In the genomic region with DNA sequence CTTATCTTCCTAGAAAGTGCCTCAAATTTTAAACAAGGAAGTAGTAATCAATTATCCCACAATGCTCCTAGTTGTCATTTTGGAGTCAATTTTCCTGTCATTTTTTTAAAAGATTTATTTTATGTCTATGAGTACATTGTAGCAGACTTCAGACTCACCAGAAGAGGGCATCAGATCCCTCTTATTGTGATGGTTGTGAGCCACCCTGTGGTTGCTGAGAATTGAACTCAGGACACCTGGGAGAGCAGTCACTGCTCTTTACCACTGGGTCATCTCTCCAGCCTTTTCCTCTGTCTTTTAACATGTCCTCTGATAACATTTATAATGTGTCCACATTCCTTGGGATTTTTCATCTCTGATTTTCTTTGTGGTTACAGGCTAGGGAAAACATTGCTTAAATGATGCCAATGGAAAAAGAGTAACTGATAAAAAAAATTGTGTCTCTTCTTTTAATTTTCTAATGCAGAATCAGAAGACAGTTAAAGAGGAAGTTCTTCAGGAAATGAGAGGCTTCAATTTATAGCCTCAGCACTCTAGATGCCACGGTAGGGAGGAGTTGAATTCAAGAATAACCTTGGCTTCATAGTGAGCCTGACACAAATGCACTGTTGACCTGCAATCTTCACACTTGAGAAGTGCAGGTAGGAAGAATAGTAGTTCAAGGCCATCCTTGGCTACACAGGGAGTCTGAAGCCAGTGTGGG, we compare ENCODE assay signal across 8 mouse cellular contexts. TPM values are rescaled to one million over a fixed set of nuclear protein-coding genes. Genes with fewer than 3 reads are reported as not detected.
DNase-seq lines count a peak whose midpoint lies in the region; ATAC-seq and TF ChIP-seq lines count a peak whose summit lies in the region.

No protein-coding gene starts in this region.

- peak overlapping the region; percentile 94 for H3K4me2 ChIP-seq in heart, postnatal 0 days (ENCODE audit: low read depth, low read length)
- H3K4me2 ChIP-seq in liver, embryonic 11.5 days, result peak overlapping the region; percentile 88
- H3K4me2 ChIP-seq in myocyte (ENCODE audit: low read depth), result peak overlapping the region; percentile 94

- peak; percentile 25; the same call in 1 of the 2 replicates for ATAC-seq in heart, postnatal 0 days (ENCODE audit: insufficient read depth, low read depth)
- ATAC-seq in liver, embryonic 11.5 days (replicated peaks; ENCODE audit: low FRiP score), result peak; percentile 58

- H3K79me2 ChIP-seq in myocyte (ENCODE audit: control insufficient read depth, insufficient read depth), result peaks cover 29% of the 10 kb centered on the region

- H3K9ac ChIP-seq in heart, postnatal 0 days (replicated peaks; ENCODE audit: low read depth, low read length), result no peak overlapping the region
- peak overlapping the region; percentile 39; the same call in 1 of the 2 replicates for H3K9ac ChIP-seq in liver, embryonic 11.5 days (ENCODE audit: low read depth, low read length)

- no peaks in the 10 kb centered on the region for H3K9me3 ChIP-seq in heart, postnatal 0 days (replicated peaks; ENCODE audit: control insufficient read depth, low read length)
- no peaks in the 10 kb centered on the region for H3K9me3 ChIP-seq in liver, embryonic 11.5 days (ENCODE audit: control insufficient read depth, low read length)

- TF ChIP-seq EP300 in heart, postnatal 0 days (IDR thresholded peaks at IDR 0.05; ENCODE audit: low read depth), result no peak

- peak overlapping the region; percentile 51 for H3ac ChIP-seq in myocyte (ENCODE audit: control insufficient read depth, insufficient read length)

- no peaks in the 10 kb centered on the region; the same call in 1 of the 2 replicates for H3K36me3 ChIP-seq in heart, postnatal 0 days (replicated peaks; ENCODE audit: control insufficient read depth, insufficient read depth, low read length)
- no peaks in the 10 kb centered on the region for H3K36me3 ChIP-seq in liver, embryonic 11.5 days (ENCODE audit: control insufficient read depth, insufficient read depth, low read length)
- H3K36me3 ChIP-seq in myocyte (ENCODE audit: control insufficient read depth, insufficient read depth), result no peaks in the 10 kb centered on the region

- H3K27ac ChIP-seq in brown adipose tissue, adult 24 weeks (replicated peaks; ENCODE audit: low read depth, low read length), result 0 out of 2 replicates have a peak overlapping the region, but pooled peaks have one; percentile 40
- peak overlapping the region; percentile 93 for H3K27ac ChIP-seq in heart, postnatal 0 days (ENCODE audit: low read depth)
- H3K27ac ChIP-seq in liver, embryonic 11.5 days (ENCODE audit: low read depth, low read length), result peak overlapping the region; percentile 75

- TF ChIP-seq POLR2A in myocyte (IDR thresholded peaks at IDR 0.05; ENCODE audit: insufficient read length, low read depth), result no peak

- TF ChIP-seq CTCF in heart, postnatal 0 days (IDR thresholded peaks at IDR 0.05; ENCODE audit: low read depth), result peak; percentile 63

- peak overlapping the region; percentile 51 for H3K4me3 ChIP-seq in brown adipose tissue, adult 24 weeks (ENCODE audit: insufficient read depth, low read depth, low read length)
- peak overlapping the region; percentile 85 for H3K4me3 ChIP-seq in heart, postnatal 0 days (ENCODE audit: low read depth, low read length)
- H3K4me3 ChIP-seq in liver, embryonic 11.5 days (ENCODE audit: low read depth, low read length), result peak overlapping the region; percentile 71
- peak overlapping the region; percentile 46 for H3K4me3 ChIP-seq in myocyte

- DNase-seq in cerebellum, postnatal 10 days, result peak; percentile 50 to 64
- DNase-seq in cerebellum, postnatal 4 days (ENCODE audit: low spot score in 2 of 2), result no peak
- DNase-seq in 3134 (ENCODE audit: extremely low read depth, insufficient read length, low spot score), result peak; percentile 26
- peak; percentile 15 for DNase-seq in heart, postnatal 0 days (ENCODE audit: low spot score)
- no peak for DNase-seq in liver, embryonic 11.5 days (ENCODE audit: low spot score)
- DNase-seq in right cerebral cortex, postnatal 4 days, result no peak

- no peaks in the 10 kb centered on the region for H3K4me1 ChIP-seq in brown adipose tissue, adult 24 weeks (ENCODE audit: control insufficient read depth, insufficient read depth, insufficient read length, low read length)
- H3K4me1 ChIP-seq in heart, postnatal 0 days (ENCODE audit: control insufficient read depth, insufficient read depth), result peaks cover 15% of the 10 kb centered on the region
- peaks cover 7% of the 10 kb centered on the region for H3K4me1 ChIP-seq in liver, embryonic 11.5 days (replicated peaks; ENCODE audit: control insufficient read depth, insufficient read depth, low read length)

- 61% methylated on average over 1 of the region's 1 CpGs for WGBS in heart, postnatal 0 days
- 52% methylated on average over 1 of the region's 1 CpGs for WGBS in liver, embryonic 11.5 days

- H3K27me3 ChIP-seq in heart, postnatal 0 days (ENCODE audit: control insufficient read depth, insufficient read depth, low read length), result no peaks in the 10 kb centered on the region
- H3K27me3 ChIP-seq in liver, embryonic 11.5 days (replicated peaks; ENCODE audit: control insufficient read depth, insufficient read depth, low read length), result no peaks in the 10 kb centered on the region
- H3K27me3 ChIP-seq in myocyte (ENCODE audit: control insufficient read depth, insufficient read depth, insufficient read length), result no peaks in the 10 kb centered on the region

TF ChIP-seq in myocyte, 11 proteins besides CTCF, POLR2A, EP300 and RAD21:
- TF ChIP-seq MYOG (IDR thresholded peaks at IDR 0.05; ENCODE audit: control insufficient read depth in 1 of 3, insufficient read depth in 1 of 3, insufficient read length in 2 of 3, low read depth in 2 of 3) (no peak), POLR2AphosphoS2 (IDR thresholded peaks at IDR 0.05; ENCODE audit: insufficient read length, low read depth) (no peak), USF1 (IDR thresholded peaks at IDR 0.05; ENCODE audit: low read depth) (no peak), E2F4 (IDR thresholded peaks at IDR 0.05; ENCODE audit: insufficient read depth) (no peak), REST (IDR thresholded peaks at IDR 0.05; ENCODE audit: insufficient read depth, insufficient read length) (no peak), MYOD1 (IDR thresholded peaks at IDR 0.05; ENCODE audit: control insufficient read depth in 1 of 3, insufficient read length in 2 of 3, low read depth in 2 of 3) (no peak), CEBPB (IDR thresholded peaks at IDR 0.05; ENCODE audit: insufficient read depth, poor library complexity, severe bottlenecking) (no peak), TCF3 (IDR thresholded peaks at IDR 0.05; ENCODE audit: insufficient read length, low read depth) (no peak), SRF (IDR thresholded peaks at IDR 0.05; ENCODE audit: control insufficient read depth, insufficient read length, low read depth) (no peak)
TF ChIP-seq in myocyte: peak in this region for 0.

RNA-seq across cellular contexts. Expression of a gene that starts 0.7 kb away (rescaled TPM):
- polyA plus RNA-seq in brown adipose tissue, adult 24 weeks (2012; ENCODE audit: insufficient read depth, insufficient read length, missing spikeins), result 1,161 and 1,563 TPM in 2 replicates
- total RNA-seq in heart, postnatal 0 days (2014; rRNA removed; ENCODE audit: low replicate concordance), result 273 and 284 TPM in 2 replicates
- polyA plus RNA-seq in heart, postnatal 0 days (2015; fragmentation: Nextera tagmentation; extraction: Ambion mirVana), result 417 and 418 TPM in 2 replicates
- 136 and 146 TPM in 2 replicates for polyA plus RNA-seq in liver, embryonic 11.5 days (2014; fragmentation: Nextera tagmentation; extraction: Ambion mirVana)
- polyA plus RNA-seq in myocyte (2012; fragmentation: generic; extraction: Trizol), result 115 TPM

RNA-seq across cellular contexts. Expression of a gene that starts 6.0 kb away (rescaled TPM):
- polyA plus RNA-seq in brown adipose tissue, adult 24 weeks (2012; ENCODE audit: insufficient read depth, insufficient read length, missing spikeins), result 2.0 TPM in 1 of 2 replicates, not detected in the other
- total RNA-seq in heart, postnatal 0 days (2014; rRNA removed; ENCODE audit: low replicate concordance), result not detected in 2 replicates
- 0.03 and 0.05 TPM in 2 replicates for polyA plus RNA-seq in heart, postnatal 0 days (2015; fragmentation: Nextera tagmentation; extraction: Ambion mirVana)
- 1.7 and 1.9 TPM in 2 replicates for polyA plus RNA-seq in liver, embryonic 11.5 days (2014; fragmentation: Nextera tagmentation; extraction: Ambion mirVana)
- not detected for polyA plus RNA-seq in myocyte (2012; fragmentation: generic; extraction: Trizol)

Comparison
In these comparisons a context has a peak if more than half of its experiments do, and no peak if none do; other contexts are left out.
1. DNase-seq: peak in cerebellum, postnatal 10 days (2 of 2), 3134 (single experiment) and heart, postnatal 0 days (single experiment); none in cerebellum, postnatal 4 days (0 of 2), liver, embryonic 11.5 days (single experiment) and right cerebral cortex, postnatal 4 days (single experiment).
2. H3K27ac ChIP-seq: peak in every context shown above with its lines; median percentile 93 in heart, postnatal 0 days; 75 in liver, embryonic 11.5 days; 40 in brown adipose tissue, adult 24 weeks.
3. Peak in every context shown above with its lines, with median percentiles within 50 percentile points of each other: H3K4me3 ChIP-seq and H3K4me2 ChIP-seq.